Comparison of ENCODE assay signal across 9 mouse cellular contexts in the genomic region with DNA sequence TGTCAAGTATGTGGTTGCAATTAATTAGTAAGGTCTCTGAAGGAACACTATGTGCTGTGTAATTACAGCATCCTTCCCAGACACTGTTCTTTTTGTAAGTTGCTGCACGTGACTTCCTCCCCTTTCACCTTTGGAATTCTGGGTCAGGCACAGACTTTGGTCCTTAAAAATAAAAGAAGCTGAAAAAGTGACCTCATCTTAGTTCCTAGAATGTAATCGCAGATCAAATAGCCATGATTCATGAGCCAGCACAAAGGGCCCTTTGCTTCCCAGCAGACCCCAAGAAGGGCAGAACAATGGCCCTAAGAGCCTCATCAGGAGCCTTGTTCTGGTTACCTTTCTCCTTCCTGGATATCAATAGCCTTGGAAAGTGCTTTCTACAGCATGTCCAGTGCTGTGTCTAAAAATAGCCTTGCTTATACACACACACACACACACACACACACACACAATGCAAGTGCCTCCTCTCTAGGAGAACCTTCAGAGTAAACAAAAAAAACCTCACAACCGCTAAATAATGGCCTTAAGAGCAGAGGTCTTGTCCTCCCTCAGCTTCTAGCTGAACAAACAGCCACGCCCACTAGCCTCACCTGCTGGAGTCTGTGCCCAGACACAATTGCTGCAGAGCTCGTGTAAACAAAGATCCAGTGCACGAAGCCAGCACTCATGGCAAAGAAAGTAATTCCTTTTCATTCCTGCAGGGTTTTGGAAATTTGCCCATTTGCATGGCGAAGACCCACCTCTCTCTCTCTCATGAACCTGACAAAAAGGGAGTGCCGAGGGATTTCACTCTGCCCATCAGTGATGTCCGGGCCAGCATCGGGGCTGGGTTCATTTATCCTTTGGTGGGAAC.
DNase-seq lines count a peak whose midpoint lies in the region; ATAC-seq lines count a peak whose summit lies in the region.
"Had no signal": no experiment of that assay in that cellular context is flagged by ENCODE, and none has a peak within 500 bp of the region (broad histone marks: within the 10 kb centered on the region; RNA-seq: fewer than 3 reads in every experiment).

No protein-coding gene starts in this region.

- H3K36me3 ChIP-seq in embryonic facial prominence, embryonic 12.5 days = no peaks in the 10 kb centered on the region
- H3K36me3 ChIP-seq in hindbrain, embryonic 14.5 days (replicated peaks; ENCODE audit: control insufficient read depth, insufficient read depth) = no peaks in the 10 kb centered on the region

- H3K27me3 ChIP-seq in embryonic facial prominence, embryonic 12.5 days = no peaks in the 10 kb centered on the region
- H3K27me3 ChIP-seq in hindbrain, embryonic 14.5 days (ENCODE audit: control insufficient read depth, insufficient read depth, low read length) = no peaks in the 10 kb centered on the region
- H3K27me3 ChIP-seq: CH12.LX had no signal

- WGBS in embryonic facial prominence, embryonic 12.5 days = 40% methylated on average over 10 of the region's 10 CpGs
- 19% methylated on average over 10 of the region's 10 CpGs for WGBS in hindbrain, embryonic 14.5 days

- intact Hi-C loops in heart, postnatal 14 days (cut with DNase I) = no loop called here

- peaks cover 15% of the 10 kb centered on the region for H3K4me1 ChIP-seq in embryonic facial prominence, embryonic 12.5 days
- peaks cover 15% of the 10 kb centered on the region; the same call in 1 of the 2 replicates for H3K4me1 ChIP-seq in hindbrain, embryonic 14.5 days (replicated peaks; ENCODE audit: control insufficient read depth, insufficient read depth, low read length)

- H3K4me3 ChIP-seq in embryonic facial prominence, embryonic 12.5 days = no peak overlapping the region
- H3K4me3 ChIP-seq in hindbrain, embryonic 14.5 days (replicated peaks; ENCODE audit: low read length) = no peak overlapping the region

- H3K9ac ChIP-seq in embryonic facial prominence, embryonic 12.5 days = no peak overlapping the region
- no peak overlapping the region for H3K9ac ChIP-seq in hindbrain, embryonic 14.5 days

- no peak overlapping the region for H3K4me2 ChIP-seq in embryonic facial prominence, embryonic 12.5 days (replicated peaks)
- H3K4me2 ChIP-seq in hindbrain, embryonic 14.5 days (replicated peaks) = no peak overlapping the region

- no peaks in the 10 kb centered on the region for H3K9me3 ChIP-seq in embryonic facial prominence, embryonic 12.5 days
- no peaks in the 10 kb centered on the region for H3K9me3 ChIP-seq in hindbrain, embryonic 14.5 days (ENCODE audit: control insufficient read depth, low read length)

- ATAC-seq in embryonic facial prominence, embryonic 12.5 days (ENCODE audit: insufficient number of reproducible peaks, insufficient read depth, low FRiP score, low TSS enrichment) = 0 out of 2 replicates have a peak, but pooled peaks have one; percentile 35
- ATAC-seq in hindbrain, embryonic 14.5 days (ENCODE audit: low FRiP score) = peak; percentile 49; the same call in 1 of the 2 replicates
- no peak for ATAC-seq in monocyte, adult 5-6 weeks (replicated peaks; ENCODE audit: insufficient number of reproducible peaks, low FRiP score, low TSS enrichment, poor library complexity, severe bottlenecking)

- peak overlapping the region; percentile 58 for H3K27ac ChIP-seq in embryonic facial prominence, embryonic 12.5 days
- 0 out of 2 replicates have a peak overlapping the region, but pooled peaks have one; percentile 18 for H3K27ac ChIP-seq in hindbrain, embryonic 14.5 days

- DNase-seq in heart, adult 11 months = peak; percentile 91
- no peak for DNase-seq in heart, postnatal 14 days
- peak; percentile 63 for DNase-seq in hindbrain, embryonic 14.5 days (ENCODE audit: low spot score)
- DNase-seq in lung, postnatal 36 days = peak; percentile 70
- DNase-seq in spleen, adult 12 weeks (ENCODE audit: low spot score) = no peak
- no peak for DNase-seq in c-Kit-positive CD71-positive TER-119-positive erythroid progenitor cells, embryonic 14.5 days (ENCODE audit: low spot score)

Comparison
In these comparisons a context has a peak if more than half of its experiments do, and no peak if none do; other contexts are left out.
1. DNase-seq: peak in heart, adult 11 months (single experiment), hindbrain, embryonic 14.5 days (single experiment) and lung, postnatal 36 days (single experiment); none in heart, postnatal 14 days (0 of 2), spleen, adult 12 weeks (single experiment) and c-Kit-positive CD71-positive TER-119-positive erythroid progenitor cells, embryonic 14.5 days (single experiment).